22 mouse cellular contexts compared by ENCODE assay signal in the genomic region with DNA sequence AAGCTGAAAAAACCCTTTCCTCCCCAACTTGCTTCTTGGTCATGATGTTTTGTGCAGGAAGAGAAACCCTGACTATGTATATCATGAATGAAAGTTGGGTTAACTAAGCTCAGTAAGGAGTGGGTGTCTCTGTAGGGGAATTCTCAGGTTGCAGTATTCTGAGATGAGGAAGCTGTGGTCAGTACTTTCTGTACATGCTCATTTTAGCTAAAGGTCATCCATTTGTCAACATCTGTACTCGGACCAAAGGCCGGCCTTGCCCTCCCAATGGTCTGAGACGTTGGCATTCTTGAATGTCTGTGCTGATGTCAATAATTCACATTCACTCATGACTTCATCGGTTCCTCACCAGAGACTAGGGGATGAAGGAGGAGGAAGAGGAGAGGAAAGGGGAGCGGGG.
DNase-seq lines count a peak whose midpoint lies in the region; ATAC-seq and TF ChIP-seq lines count a peak whose summit lies in the region.
"Had no signal": no experiment of that assay in that cellular context is flagged by ENCODE, and none has a peak within 500 bp of the region (broad histone marks: within the 10 kb centered on the region; RNA-seq: fewer than 3 reads in every experiment).

No protein-coding gene starts in this region.

- dilution Hi-C loops in CH12.LX (cut with MboI; ENCODE audit: extremely low pct_ligation_motif_present, extremely low pct_unique_long_range_greater_than_20kb, low sequenced_read_pairs) = no loop called here

- TF ChIP-seq EP300 in CH12.LX (IDR thresholded peaks at IDR 0.05; ENCODE audit: low read length) = peak; percentile 82

- no peak for TF ChIP-seq CTCF in forebrain, postnatal 0 days (IDR thresholded peaks at IDR 0.05; ENCODE audit: low read depth)
- TF ChIP-seq CTCF in CH12.LX (conservative IDR thresholded peaks at IDR 0.05 in 1 of 2, IDR thresholded peaks at IDR 0.05 in 1 of 2; ENCODE audit: low read depth in 2 of 2, low read length in 2 of 2) = no peak

- H3K4me1 ChIP-seq in forebrain, embryonic 11.5 days (replicated peaks; ENCODE audit: control insufficient read depth, insufficient read depth, low read length) = no peaks in the 10 kb centered on the region; the same call in 1 of the 2 replicates
- no peaks in the 10 kb centered on the region for H3K4me1 ChIP-seq in forebrain, postnatal 0 days (ENCODE audit: insufficient read depth)
- peaks cover 12 to 19% of the 10 kb centered on the region in 2 experiments for H3K4me1 ChIP-seq in CH12.LX (ENCODE audit: control insufficient read depth in 1 of 2, insufficient read depth in 2 of 2)
- H3K4me1 ChIP-seq in heart, embryonic 12.5 days (replicated peaks) = peaks cover 19% of the 10 kb centered on the region
- H3K4me1 ChIP-seq in midbrain, embryonic 11.5 days (ENCODE audit: control insufficient read depth, insufficient read depth, low read length) = peaks cover 6% of the 10 kb centered on the region; the same call in 1 of the 2 replicates

- no peaks in the 10 kb centered on the region for H3K9me3 ChIP-seq in forebrain, embryonic 11.5 days (ENCODE audit: control insufficient read depth, low read length)
- H3K9me3 ChIP-seq in forebrain, postnatal 0 days (ENCODE audit: low read length) = no peaks in the 10 kb centered on the region
- H3K9me3 ChIP-seq in CH12.LX (replicated peaks; ENCODE audit: low read length) = peaks cover 6% of the 10 kb centered on the region
- peaks cover 7% of the 10 kb centered on the region; the same call in 1 of the 2 replicates for H3K9me3 ChIP-seq in heart, embryonic 12.5 days (replicated peaks)
- no peaks in the 10 kb centered on the region for H3K9me3 ChIP-seq in midbrain, embryonic 11.5 days (ENCODE audit: control insufficient read depth, low read length)
- H3K9me3 ChIP-seq: embryonic facial prominence, embryonic 13.5 days; forebrain, embryonic 13.5 days; heart, embryonic 15.5 days; intestine, embryonic 15.5 days had no signal

- 88% methylated on average over 5 of the region's 5 CpGs for WGBS in forebrain, embryonic 11.5 days
- WGBS in forebrain, postnatal 0 days = 88% methylated on average over 5 of the region's 5 CpGs
- WGBS in heart, embryonic 12.5 days = 83% methylated on average over 5 of the region's 5 CpGs
- 93% methylated on average over 5 of the region's 5 CpGs for WGBS in midbrain, embryonic 11.5 days

- no peaks in the 10 kb centered on the region for H3K27me3 ChIP-seq in forebrain, embryonic 11.5 days (ENCODE audit: control insufficient read depth, insufficient read depth, low read length)
- H3K27me3 ChIP-seq in forebrain, postnatal 0 days (ENCODE audit: insufficient read depth, low read length) = no peaks in the 10 kb centered on the region
- H3K27me3 ChIP-seq in CH12.LX (replicated peaks) = no peaks in the 10 kb centered on the region
- no peaks in the 10 kb centered on the region for H3K27me3 ChIP-seq in heart, embryonic 12.5 days (replicated peaks)
- H3K27me3 ChIP-seq in midbrain, embryonic 11.5 days (ENCODE audit: control insufficient read depth, insufficient read depth, low read length) = no peaks in the 10 kb centered on the region
- H3K27me3 ChIP-seq: embryonic facial prominence, embryonic 13.5 days; forebrain, embryonic 13.5 days; heart, embryonic 15.5 days; intestine, embryonic 15.5 days had no signal

- TF ChIP-seq RAD21 in CH12.LX (IDR thresholded peaks at IDR 0.05; ENCODE audit: low read depth, low read length) = no peak; the same call in 1 of the 2 replicates

- H3K36me3 ChIP-seq in forebrain, embryonic 11.5 days (ENCODE audit: control insufficient read depth, insufficient read depth, low read length) = no peaks in the 10 kb centered on the region
- H3K36me3 ChIP-seq in forebrain, postnatal 0 days (ENCODE audit: insufficient read depth) = no peaks in the 10 kb centered on the region
- no peaks in the 10 kb centered on the region for H3K36me3 ChIP-seq in CH12.LX (replicated peaks in 1 of 2; ENCODE audit: control insufficient read depth in 1 of 2, insufficient read depth in 1 of 2, low read length in 1 of 2)
- no peaks in the 10 kb centered on the region for H3K36me3 ChIP-seq in heart, embryonic 12.5 days
- H3K36me3 ChIP-seq in midbrain, embryonic 11.5 days (ENCODE audit: control insufficient read depth, insufficient read depth, low read length) = no peaks in the 10 kb centered on the region
- H3K36me3 ChIP-seq: embryonic facial prominence, embryonic 13.5 days; heart, embryonic 15.5 days; intestine, embryonic 15.5 days had no signal

- TF ChIP-seq POLR2A in CH12.LX (IDR thresholded peaks at IDR 0.05; ENCODE audit: low read depth, low read length) = no peak

- no peak for ATAC-seq in forebrain, embryonic 11.5 days (replicated peaks; ENCODE audit: low FRiP score)
- no peak for ATAC-seq in forebrain, postnatal 0 days
- peak; percentile 58; the same call in 1 of the 2 replicates for ATAC-seq in megakaryocyte progenitor cell, adult 5-6 weeks (replicated peaks; ENCODE audit: poor library complexity)
- ATAC-seq in heart, embryonic 12.5 days (ENCODE audit: insufficient number of reproducible peaks, low FRiP score) = no peak
- ATAC-seq in midbrain, embryonic 11.5 days (ENCODE audit: low FRiP score) = no peak
- ATAC-seq: CD4-positive, CD25-positive, alpha-beta regulatory T cell, adult 4 months; forebrain, embryonic 13.5 days; intestine, embryonic 15.5 days had no signal

- in situ Hi-C loops in CH12.LX (cut with MboI; ENCODE audit: low pct_ligation_motif_present, low pct_unique_long_range_greater_than_20kb, low sequenced_read_pairs) = no loop called here

- peak; percentile 6 for DNase-seq in forebrain, embryonic 11.5 days (ENCODE audit: low spot score)
- no peak for DNase-seq in forebrain, postnatal 0 days
- DNase-seq in 416B (ENCODE audit: low read depth) (peak; percentile 31), CH12.LX (ENCODE audit: extremely low read depth) (peak; percentile 24)
- no peak for DNase-seq in midbrain, embryonic 11.5 days (ENCODE audit: low spot score, missing footprints)
- DNase-seq in layer of hippocampus, adult 18-20 months (ENCODE audit: low spot score in 2 of 2) = no peak
- DNase-seq: B cell, adult 2 months; cerebellum, adult 11 months; cerebellum, adult 8-10 months; cerebellum, postnatal 14 days; gastrocnemius, adult 2 months; gastrocnemius, postnatal 25 days; heart, adult 11 months; heart, postnatal 14 days had no signal

- no peak overlapping the region for H3K4me3 ChIP-seq in forebrain, embryonic 11.5 days (ENCODE audit: low read depth, low read length)
- no peak overlapping the region for H3K4me3 ChIP-seq in forebrain, postnatal 0 days (ENCODE audit: low read depth, low read length)
- no peak overlapping the region for H3K4me3 ChIP-seq in CH12.LX (replicated peaks in 1 of 3; ENCODE audit: low read depth in 2 of 3, low read length in 2 of 3, poor library complexity in 1 of 3)
- H3K4me3 ChIP-seq in heart, embryonic 12.5 days = no peak overlapping the region
- no peak overlapping the region for H3K4me3 ChIP-seq in midbrain, embryonic 11.5 days (ENCODE audit: low read depth, low read length)
- H3K4me3 ChIP-seq: embryonic facial prominence, embryonic 13.5 days; forebrain, embryonic 13.5 days; gastrocnemius, adult 2 months; heart, embryonic 15.5 days; intestine, embryonic 15.5 days had no signal

- H3K27ac ChIP-seq in forebrain, embryonic 11.5 days (ENCODE audit: low read depth, low read length) = no peak overlapping the region
- H3K27ac ChIP-seq in forebrain, postnatal 0 days (ENCODE audit: low read depth, low read length) = no peak overlapping the region
- peak overlapping the region; percentile 57; the same call in 1 of the 2 replicates for H3K27ac ChIP-seq in CH12.LX (ENCODE audit: insufficient read depth, low read depth)
- no peak overlapping the region for H3K27ac ChIP-seq in heart, embryonic 12.5 days (ENCODE audit: poor library complexity, severe bottlenecking)
- H3K27ac ChIP-seq in midbrain, embryonic 11.5 days (ENCODE audit: low read depth, low read length) = no peak overlapping the region
- H3K27ac ChIP-seq: embryonic facial prominence, embryonic 13.5 days; forebrain, embryonic 13.5 days; gastrocnemius, adult 2 months; heart, embryonic 15.5 days; hindbrain, embryonic 14.5 days; intestine, embryonic 15.5 days had no signal

- no peaks in the 10 kb centered on the region for H3K79me2 ChIP-seq in CH12.LX (replicated peaks; ENCODE audit: control insufficient read depth, extremely low read depth, insufficient read depth, poor library complexity, severe bottlenecking)

- H3K4me2 ChIP-seq in forebrain, embryonic 11.5 days (ENCODE audit: low read depth, low read length, severe bottlenecking) = no peak overlapping the region
- no peak overlapping the region for H3K4me2 ChIP-seq in forebrain, postnatal 0 days (ENCODE audit: low read depth)
- peak overlapping the region; percentile 82 for H3K4me2 ChIP-seq in CH12.LX (ENCODE audit: insufficient read depth, low read depth, poor library complexity, severe bottlenecking)
- H3K4me2 ChIP-seq in heart, embryonic 12.5 days = no peak overlapping the region
- H3K4me2 ChIP-seq in midbrain, embryonic 11.5 days = no peak overlapping the region
- H3K4me2 ChIP-seq: embryonic facial prominence, embryonic 13.5 days; forebrain, embryonic 13.5 days; heart, embryonic 15.5 days; hindbrain, embryonic 14.5 days; intestine, embryonic 15.5 days had no signal

- H3K9ac ChIP-seq in forebrain, embryonic 11.5 days (ENCODE audit: low read length) = no peak overlapping the region
- no peak overlapping the region for H3K9ac ChIP-seq in forebrain, postnatal 0 days
- H3K9ac ChIP-seq in CH12.LX (ENCODE audit: insufficient read depth, low read depth) = peak overlapping the region; percentile 19; the same call in 1 of the 2 replicates
- H3K9ac ChIP-seq in heart, embryonic 12.5 days = no peak overlapping the region
- no peak overlapping the region for H3K9ac ChIP-seq in midbrain, embryonic 11.5 days (ENCODE audit: low read length)
- H3K9ac ChIP-seq: embryonic facial prominence, embryonic 13.5 days; forebrain, embryonic 13.5 days; heart, embryonic 15.5 days; hindbrain, embryonic 14.5 days; intestine, embryonic 15.5 days had no signal

TF ChIP-seq in CH12.LX, 34 proteins besides CTCF, POLR2A, EP300 and RAD21 (continues in another document):
- no peak for TF ChIP-seq MAX (IDR thresholded peaks at IDR 0.05; ENCODE audit: low read length)
- peak; percentile 78; the same call in 1 of the 2 replicates for TF ChIP-seq MEF2A (IDR thresholded peaks at IDR 0.05; ENCODE audit: borderline replicate concordance, low read depth, low read length)
- TF ChIP-seq ETS1 (conservative IDR thresholded peaks at IDR 0.05; ENCODE audit: low read depth, low read length) = no peak; the same call in 1 of the 2 replicates
- TF ChIP-seq MAFK (IDR thresholded peaks at IDR 0.05; ENCODE audit: insufficient replicate concordance, low read length) = peak; percentile 9; the same call in 1 of the 2 replicates
- no peak for TF ChIP-seq TBP (conservative IDR thresholded peaks at IDR 0.05; ENCODE audit: low read depth, low read length)
- TF ChIP-seq ZNF384 (IDR thresholded peaks at IDR 0.05; ENCODE audit: low read depth, low read length) = peak; percentile 28; the same call in 1 of the 2 replicates
- peak; percentile 29; the same call in 1 of the 2 replicates for TF ChIP-seq BHLHE40 (IDR thresholded peaks at IDR 0.05; ENCODE audit: low read depth, low read length)
- peak; percentile 75 for TF ChIP-seq IRF4 (IDR thresholded peaks at IDR 0.05; ENCODE audit: low read depth, low read length)
- no peak for TF ChIP-seq USF2 (conservative IDR thresholded peaks at IDR 0.05; ENCODE audit: low read depth, low read length)

Comparison
In these comparisons a context has a peak if more than half of its experiments do, and no peak if none do; other contexts are left out.
1. DNase-seq: peak in forebrain, embryonic 11.5 days (single experiment), 416B (single experiment) and CH12.LX (single experiment); none in forebrain, postnatal 0 days (single experiment), midbrain, embryonic 11.5 days (single experiment) and layer of hippocampus, adult 18-20 months (0 of 2).